Mouse (Mus musculus): ENCODE measurements around the gene Crim1. TPM values are rescaled to one million over a fixed set of nuclear protein-coding genes. Genes with fewer than 3 reads are reported as not detected.

Crim1 gene
- polyA plus RNA-seq, 1 experiment = 0.10 TPM

GRCm38 (mm10) chr17:78283271-78283992 lies 83.4 kb downstream of the Crim1 start:
- no peak for TF ChIP-seq TAL1 (IDR thresholded peaks at IDR 0.05; ENCODE audit: low read length)
- TF ChIP-seq GATA1 (IDR thresholded peaks at IDR 0.05; ENCODE audit: low read length) = no peak

GRCm38 (mm10) chr17:78286021-78286420 lies 86.0 kb downstream of the Crim1 start:
- TF ChIP-seq GATA1 (IDR thresholded peaks at IDR 0.05; ENCODE audit: low read length) (no peak), TAL1 (IDR thresholded peaks at IDR 0.05; ENCODE audit: low read length) (no peak)
- Histone ChIP-seq H3K4me3 (replicated peaks) (no peak overlapping the region), H3K4me1 (ENCODE audit: control insufficient read depth) (peaks cover 30% of the 10 kb centered on the region), H3K36me3 (ENCODE audit: control insufficient read depth) (no peaks in the 10 kb centered on the region), H3K9me3 (ENCODE audit: control insufficient read depth, low read length) (no peaks in the 10 kb centered on the region), H3K27me3 (ENCODE audit: control insufficient read depth) (no peaks in the 10 kb centered on the region)

More at GRCm38 (mm10) chr17:78283271-78283992, 83.4 kb downstream of the Crim1 start:
- H3K4me3 ChIP-seq (replicated peaks) = no peak overlapping the region
- no peaks in the 10 kb centered on the region for H3K27me3 ChIP-seq (ENCODE audit: control insufficient read depth)
- H3K4me1 ChIP-seq (ENCODE audit: control insufficient read depth) = peaks cover 7% of the 10 kb centered on the region
- H3K9me3 ChIP-seq (ENCODE audit: control insufficient read depth, low read length) = no peaks in the 10 kb centered on the region
- no peaks in the 10 kb centered on the region for H3K36me3 ChIP-seq (ENCODE audit: control insufficient read depth)

GRCm38 (mm10) chr17:78287391-78287790 lies 87.3 kb downstream of the Crim1 start:
- H3K4me1 ChIP-seq (ENCODE audit: control insufficient read depth) = peaks cover 39% of the 10 kb centered on the region

GRCm38 (mm10) chr17:78290153-78290876 lies 90.3 kb downstream of the Crim1 start:
- H3K4me3 ChIP-seq (replicated peaks) = peak overlapping the region; percentile 36
- H3K4me1 ChIP-seq (ENCODE audit: control insufficient read depth) = peaks cover 58% of the 10 kb centered on the region
- H3K36me3 ChIP-seq (ENCODE audit: control insufficient read depth) = no peaks in the 10 kb centered on the region
- H3K9me3 ChIP-seq (ENCODE audit: control insufficient read depth, low read length) = no peaks in the 10 kb centered on the region
- TF ChIP-seq GATA1 (IDR thresholded peaks at IDR 0.05; ENCODE audit: low read length) = no peak
- peak; percentile 39; the same call in 1 of the 3 replicates for TF ChIP-seq TAL1 (IDR thresholded peaks at IDR 0.05; ENCODE audit: low read length)
- H3K27me3 ChIP-seq (ENCODE audit: control insufficient read depth) = no peaks in the 10 kb centered on the region

More at GRCm38 (mm10) chr17:78287391-78287790, 87.3 kb downstream of the Crim1 start:
- H3K27me3 ChIP-seq (ENCODE audit: control insufficient read depth) = no peaks in the 10 kb centered on the region
- TF ChIP-seq TAL1 (IDR thresholded peaks at IDR 0.05; ENCODE audit: low read length) = no peak
- H3K36me3 ChIP-seq (ENCODE audit: control insufficient read depth) = no peaks in the 10 kb centered on the region
- no peaks in the 10 kb centered on the region for H3K9me3 ChIP-seq (ENCODE audit: control insufficient read depth, low read length)
- no peak overlapping the region for H3K4me3 ChIP-seq (replicated peaks)

- H3K36me3 ChIP-seq (ENCODE audit: control insufficient read depth) = no peaks in the 10 kb centered on the region
- no peak overlapping the region for H3K4me3 ChIP-seq (replicated peaks)
- H3K4me1 ChIP-seq (ENCODE audit: control insufficient read depth) = peaks cover 63% of the 10 kb centered on the region
- H3K27me3 ChIP-seq (ENCODE audit: control insufficient read depth) = no peaks in the 10 kb centered on the region
- TF ChIP-seq GATA1 (IDR thresholded peaks at IDR 0.05; ENCODE audit: low read length) = no peak
- no peak for TF ChIP-seq TAL1 (IDR thresholded peaks at IDR 0.05; ENCODE audit: low read length)
- no peaks in the 10 kb centered on the region for H3K9me3 ChIP-seq (ENCODE audit: control insufficient read depth, low read length)
Observed at GRCm38 (mm10) chr17:78291030-78291429, 91.0 kb downstream of the Crim1 start.

GRCm38 (mm10) chr17:78292301-78292700 lies 92.3 kb downstream of the Crim1 start:
- no peak for TF ChIP-seq GATA1 (IDR thresholded peaks at IDR 0.05; ENCODE audit: low read length)
- no peak overlapping the region for H3K4me3 ChIP-seq (replicated peaks)
- H3K9me3 ChIP-seq (ENCODE audit: control insufficient read depth, low read length) = no peaks in the 10 kb centered on the region
- H3K36me3 ChIP-seq (ENCODE audit: control insufficient read depth) = no peaks in the 10 kb centered on the region
- peaks cover 63% of the 10 kb centered on the region for H3K4me1 ChIP-seq (ENCODE audit: control insufficient read depth)
- no peaks in the 10 kb centered on the region for H3K27me3 ChIP-seq (ENCODE audit: control insufficient read depth)

- H3K4me1 ChIP-seq (ENCODE audit: control insufficient read depth) = peaks cover 61% of the 10 kb centered on the region
- H3K4me3 ChIP-seq (replicated peaks) = no peak overlapping the region
- TF ChIP-seq GATA1 (IDR thresholded peaks at IDR 0.05; ENCODE audit: low read length) (no peak), TAL1 (IDR thresholded peaks at IDR 0.05; ENCODE audit: low read length) (no peak)
- H3K27me3 ChIP-seq (ENCODE audit: control insufficient read depth) = no peaks in the 10 kb centered on the region
- no peaks in the 10 kb centered on the region for H3K36me3 ChIP-seq (ENCODE audit: control insufficient read depth)
- no peaks in the 10 kb centered on the region for H3K9me3 ChIP-seq (ENCODE audit: control insufficient read depth, low read length)
Observed at GRCm38 (mm10) chr17:78292827-78293488, 92.9 kb downstream of the Crim1 start.

- peaks cover 49% of the 10 kb centered on the region for H3K4me1 ChIP-seq (ENCODE audit: control insufficient read depth)
Observed at GRCm38 (mm10) chr17:78295979-78296378, 95.9 kb downstream of the Crim1 start.

GRCm38 (mm10) chr17:78298140-78298539 lies 98.1 kb downstream of the Crim1 start:
- TF ChIP-seq GATA1 (IDR thresholded peaks at IDR 0.05; ENCODE audit: low read length) (no peak), TAL1 (IDR thresholded peaks at IDR 0.05; ENCODE audit: low read length) (no peak)
- no peaks in the 10 kb centered on the region for H3K27me3 ChIP-seq (ENCODE audit: control insufficient read depth)
- H3K36me3 ChIP-seq (ENCODE audit: control insufficient read depth) = no peaks in the 10 kb centered on the region
- peaks cover 51% of the 10 kb centered on the region for H3K4me1 ChIP-seq (ENCODE audit: control insufficient read depth)
- H3K9me3 ChIP-seq (ENCODE audit: control insufficient read depth, low read length) = no peaks in the 10 kb centered on the region
- no peak overlapping the region for H3K4me3 ChIP-seq (replicated peaks)

More at GRCm38 (mm10) chr17:78295979-78296378, 95.9 kb downstream of the Crim1 start:
- TF ChIP-seq GATA1 (IDR thresholded peaks at IDR 0.05; ENCODE audit: low read length) (no peak), TAL1 (IDR thresholded peaks at IDR 0.05; ENCODE audit: low read length) (no peak)
- Histone ChIP-seq H3K36me3 (ENCODE audit: control insufficient read depth) (no peaks in the 10 kb centered on the region), H3K27me3 (ENCODE audit: control insufficient read depth) (no peaks in the 10 kb centered on the region), H3K9me3 (ENCODE audit: control insufficient read depth, low read length) (no peaks in the 10 kb centered on the region), H3K4me3 (replicated peaks) (no peak overlapping the region)

Measured in erythroblast, embryonic 14.5 days (primary cell).